Mouse (Mus musculus): ENCODE measurements around the gene Mybbp1a. TPM values are rescaled to one million over a fixed set of nuclear protein-coding genes. Genes with fewer than 3 reads are reported as not detected.

Gene Mybbp1a
- total RNA-seq, 2 experiments from 2014 or later, result 55.7 to 56.2 TPM

DNA sequence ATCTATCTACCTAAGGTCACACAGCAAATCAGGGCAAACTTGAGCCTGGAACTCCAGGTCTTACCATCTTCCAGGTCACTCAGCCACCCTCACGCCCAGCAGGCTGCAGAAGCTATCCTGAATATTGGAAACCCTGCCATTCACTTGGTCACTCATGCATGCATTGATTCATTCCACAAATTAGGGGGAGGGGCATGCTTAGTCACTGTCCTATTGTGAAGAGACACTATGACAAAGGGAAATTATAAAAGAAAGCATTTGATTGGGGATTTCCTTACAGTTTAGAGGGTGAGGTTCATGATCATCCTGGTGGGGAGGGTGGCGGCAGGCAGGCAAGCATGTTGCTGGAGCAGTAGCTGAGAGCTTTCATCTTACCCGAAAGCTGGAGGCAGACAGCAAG, 23.7 kb downstream of the Mybbp1a start:
- Histone ChIP-seq H3K4me3 (no peak overlapping the region), H3K27ac (0 out of 2 replicates have a peak overlapping the region, but pooled peaks have one; percentile 14)
- no peak for TF ChIP-seq CTCF (conservative IDR thresholded peaks at IDR 0.05)
- no peak for DNase-seq (ENCODE audit: low spot score in 2 of 2)

- Histone ChIP-seq H3K27ac (peak overlapping the region; percentile 67), H3K4me3 (no peak overlapping the region)
- no peak for DNase-seq (ENCODE audit: low spot score in 2 of 2)
- TF ChIP-seq CTCF (conservative IDR thresholded peaks at IDR 0.05), result no peak
Observed at GRCm38 (mm10) chr11:72465978-72466693, 25.0 kb downstream of the Mybbp1a start.

- TF ChIP-seq CTCF (conservative IDR thresholded peaks at IDR 0.05), result no peak
- Histone ChIP-seq H3K27ac (peak overlapping the region; percentile 67), H3K4me3 (no peak overlapping the region)
- DNase-seq (ENCODE audit: low spot score in 2 of 2), result no peak
Observed at GRCm38 (mm10) chr11:72466694-72467507, 25.7 kb downstream of the Mybbp1a start.

DNA sequence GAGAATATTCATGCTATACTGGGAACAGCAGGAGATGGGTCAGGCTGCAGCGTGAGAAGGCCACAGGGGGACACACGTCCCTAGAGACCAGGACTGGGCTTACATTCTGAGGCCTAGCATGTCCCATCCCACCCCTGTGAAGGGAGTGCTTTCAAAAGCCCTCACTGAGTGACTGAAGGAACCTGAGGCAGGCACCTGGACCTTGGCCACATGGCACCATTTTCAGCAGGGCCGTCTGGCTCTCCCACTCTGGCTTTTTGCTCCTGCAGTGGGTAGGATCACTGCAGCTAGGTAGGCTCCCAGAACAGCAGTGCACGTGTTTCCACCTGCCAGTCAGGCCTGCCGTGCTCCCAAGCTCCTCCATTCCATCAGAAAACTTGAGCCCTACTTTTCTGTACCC, 27.4 kb downstream of the Mybbp1a start:
- H3K27ac ChIP-seq, result peak overlapping the region; percentile 73
- no peak for DNase-seq (ENCODE audit: low spot score in 2 of 2)
- TF ChIP-seq CTCF (conservative IDR thresholded peaks at IDR 0.05), result no peak
- H3K4me3 ChIP-seq, result no peak overlapping the region

- peak in 1 of 2 experiments; percentile 44 for DNase-seq (ENCODE audit: low spot score in 2 of 2)
Observed at GRCm38 (mm10) chr11:72469217-72469616, 28.1 kb downstream of the Mybbp1a start.

GRCm38 (mm10) chr11:72470004-72470403, 28.8 kb downstream of the Mybbp1a start:
- DNase-seq (ENCODE audit: low spot score in 2 of 2), result no peak
- no peak overlapping the region for H3K4me3 ChIP-seq
- TF ChIP-seq CTCF (conservative IDR thresholded peaks at IDR 0.05), result no peak
- H3K27ac ChIP-seq, result peak overlapping the region; percentile 73

More at GRCm38 (mm10) chr11:72469217-72469616, 28.1 kb downstream of the Mybbp1a start:
- no peak for TF ChIP-seq CTCF (conservative IDR thresholded peaks at IDR 0.05)
- Histone ChIP-seq H3K4me3 (no peak overlapping the region), H3K27ac (peak overlapping the region; percentile 73)

DNA sequence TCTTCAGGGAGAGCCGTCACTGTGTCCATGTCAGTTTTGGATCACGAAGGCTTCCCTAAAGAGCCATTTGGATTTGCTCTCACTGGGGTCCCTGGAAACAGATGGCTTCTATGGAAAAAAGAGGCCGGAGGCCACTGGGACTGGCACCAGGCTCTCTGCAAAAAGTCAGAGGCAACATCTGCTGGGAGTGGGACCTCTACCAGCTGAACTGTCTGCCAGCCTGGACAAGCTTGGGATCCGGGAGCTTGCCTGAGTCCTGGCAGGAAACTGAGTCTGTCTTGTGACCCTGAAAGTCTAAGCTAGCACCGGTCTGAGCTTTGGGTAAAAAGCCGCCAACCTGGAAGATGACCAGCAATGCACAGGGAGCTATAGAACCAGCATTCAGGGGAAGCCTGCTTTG, 30.2 kb downstream of the Mybbp1a start:
- TF ChIP-seq CTCF (conservative IDR thresholded peaks at IDR 0.05), result no peak
- Histone ChIP-seq H3K4me3 (no peak overlapping the region), H3K27ac (peak overlapping the region; percentile 21; the same call in 1 of the 2 replicates)
- no peak for DNase-seq (ENCODE audit: low spot score in 2 of 2)

GRCm38 (mm10) chr11:72473540-72473939, 32.4 kb downstream of the Mybbp1a start:
- Histone ChIP-seq H3K4me3 (no peak overlapping the region), H3K27ac (no peak overlapping the region)
- no peak for DNase-seq (ENCODE audit: low spot score in 2 of 2)
- TF ChIP-seq CTCF (conservative IDR thresholded peaks at IDR 0.05), result no peak

DNA sequence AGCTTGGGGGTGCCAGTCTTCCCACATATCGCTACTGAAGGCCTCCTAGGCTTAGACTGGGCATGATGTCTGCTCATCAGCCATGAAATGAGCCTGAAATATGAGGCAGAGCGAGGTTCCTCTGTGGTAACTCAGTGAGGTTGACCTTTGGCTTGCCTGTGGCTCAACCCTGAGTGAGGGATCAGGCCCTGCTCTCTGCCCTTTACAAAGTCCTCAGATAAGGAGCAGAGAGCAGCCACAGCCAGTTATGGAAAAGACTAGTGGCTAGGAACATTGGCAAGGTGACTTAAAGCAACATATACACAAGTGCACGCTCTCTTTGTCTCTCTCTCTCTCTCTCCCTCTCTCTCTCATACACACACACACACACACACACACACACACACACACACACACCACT, 33.8 kb downstream of the Mybbp1a start:
- no peak for DNase-seq (ENCODE audit: low spot score in 2 of 2)
- Histone ChIP-seq H3K27ac (0 out of 2 replicates have a peak overlapping the region, but pooled peaks have one; percentile 23), H3K4me3 (no peak overlapping the region)
- TF ChIP-seq CTCF (conservative IDR thresholded peaks at IDR 0.05), result no peak

GRCm38 (mm10) chr11:72475408-72475807, 34.3 kb downstream of the Mybbp1a start:
- TF ChIP-seq CTCF (conservative IDR thresholded peaks at IDR 0.05), result no peak
- DNase-seq (ENCODE audit: low spot score in 2 of 2), result no peak
- Histone ChIP-seq H3K27ac (no peak overlapping the region), H3K4me3 (no peak overlapping the region)

- DNase-seq (ENCODE audit: low spot score in 2 of 2), result no peak
- no peak overlapping the region for H3K4me3 ChIP-seq
- H3K27ac ChIP-seq, result no peak overlapping the region; the same call in 1 of the 2 replicates
- no peak for TF ChIP-seq CTCF (conservative IDR thresholded peaks at IDR 0.05)
Observed at GRCm38 (mm10) chr11:72476074-72476625, 35.0 kb downstream of the Mybbp1a start.

GRCm38 (mm10) chr11:72477182-72477581, 36.0 kb downstream of the Mybbp1a start:
- Histone ChIP-seq H3K27ac (peak overlapping the region; percentile 53; the same call in 1 of the 2 replicates), H3K4me3 (no peak overlapping the region)
- no peak for DNase-seq (ENCODE audit: low spot score in 2 of 2)
- TF ChIP-seq CTCF (conservative IDR thresholded peaks at IDR 0.05), result no peak

GRCm38 (mm10) chr11:72477653-72478052, 36.5 kb downstream of the Mybbp1a start:
- no peak for TF ChIP-seq CTCF (conservative IDR thresholded peaks at IDR 0.05)
- no peak for DNase-seq (ENCODE audit: low spot score in 2 of 2)
- Histone ChIP-seq H3K27ac (peak overlapping the region; percentile 53; the same call in 1 of the 2 replicates), H3K4me3 (no peak overlapping the region)
